Mouse (Mus musculus) common myeloid progenitor, adult 5-6 weeks (primary cell): ENCODE measurements around the gene Fam186b. TPM values are rescaled to one million over a fixed set of nuclear protein-coding genes. Genes with fewer than 3 reads are reported as not detected.

Source experiments
- ATAC-seq: replicated peaks from 2 replicates; pipeline ENCODE4 v1.8.0; 2016; ENCODE audit warnings: low read depth, mild to moderate bottlenecking, moderate TSS enrichment, inconsistent platforms; ENCODE audit not compliant: poor library complexity, severe bottlenecking
- total RNA-seq: library from RNA; stranded (forward); fragments of 200-1000, 187-1606 nt; gene quantifications from 2 replicates; pipeline ENCODE4 v1.2.3, GENCODE M21; 2017

Fam186b gene
- total RNA-seq, 1 experiment from 2014 or later = not detected

- no peak for ATAC-seq
Observed at GRCm38 (mm10) chr15:99233719-99234118, 62.0 kb downstream of the Fam186b start.

- no peak for ATAC-seq
Observed at GRCm38 (mm10) chr15:99231998-99232397, 63.7 kb downstream of the Fam186b start.

GRCm38 (mm10) chr15:99226090-99226489, 69.6 kb downstream of the Fam186b start:
- no peak for ATAC-seq

GRCm38 (mm10) chr15:99225081-99225810, 70.4 kb downstream of the Fam186b start:
- ATAC-seq = no peak

GRCm38 (mm10) chr15:99224208-99224911, 71.3 kb downstream of the Fam186b start, which contains the start of gene Kcnh3:
TSS of gene Kcnh3 (plus strand) at chr15:99224861.
- ATAC-seq = peak; percentile 33; the same call in 1 of the 2 replicates

GRCm38 (mm10) chr15:99223585-99224207, 72.0 kb downstream of the Fam186b start:
- 0 out of 2 replicates have a peak, but pooled peaks have one; percentile 6 for ATAC-seq

- no peak for ATAC-seq
Observed at GRCm38 (mm10) chr15:99222794-99223584, 72.7 kb downstream of the Fam186b start.

GRCm38 (mm10) chr15:99221315-99221952, 74.3 kb downstream of the Fam186b start:
- ATAC-seq = no peak

Other genes starting within 250 kb of the Fam186b start
- gene Prph, start 240.7 kb downstream of the Fam186b start, total RNA-seq = not detected in 2 replicates
- 12.6 and 18.6 TPM in 2 replicates for gene Troap, start 221.3 kb downstream of the Fam186b start, total RNA-seq
- gene C1ql4, start 208.1 kb downstream of the Fam186b start, total RNA-seq = not detected in 2 replicates
- gene Dnajc22, start 202.7 kb downstream of the Fam186b start, total RNA-seq = not detected in 2 replicates
- 0.46 and 1.7 TPM in 2 replicates for gene Spats2, start 170.0 kb downstream of the Fam186b start, total RNA-seq
- gene Kcnh3, start 71.0 kb downstream of the Fam186b start, total RNA-seq = 0.05 TPM in 1 of 2 replicates, not detected in the other
- 57.8 and 61.0 TPM in 2 replicates for gene Mcrs1, start 43.9 kb downstream of the Fam186b start, total RNA-seq
- 4.3 and 13.7 TPM in 2 replicates for gene Prpf40b, start 801 bp downstream of the Fam186b start, total RNA-seq
- 9.2 and 9.6 TPM in 2 replicates for gene Fmnl3, start 74.6 kb upstream of the Fam186b start, total RNA-seq
- gene Tmbim6, start 97.0 kb upstream of the Fam186b start, total RNA-seq = 92.2 and 125 TPM in 2 replicates
- 0.78 and 6.7 TPM in 2 replicates for gene Nckap5l, start 161.9 kb upstream of the Fam186b start, total RNA-seq
- gene Bcdin3d, start 178.8 kb upstream of the Fam186b start, total RNA-seq = 4.9 and 5.4 TPM in 2 replicates
- not detected in 2 replicates for gene Faim2, start 232.3 kb upstream of the Fam186b start, total RNA-seq